Mouse (Mus musculus) hindbrain, embryonic 13.5 days (tissue): ENCODE data around the gene Med14. TPM values are rescaled to one million over a fixed set of nuclear protein-coding genes. Genes with fewer than 3 reads are reported as not detected.

Experiments
- ATAC-seq: fragments of 200-750 bp; cut with Nextera tagmentation; 2 replicates; pipeline ENCODE4 v1.8.0; 2017; ENCODE audit warnings: moderate TSS enrichment; ENCODE audit not compliant: low FRiP score
- H3K27ac ChIP-seq: fragments of 300-500 bp; sonication (generic); 2 replicates; pipeline ENCODE4 v1.5.1; 2015; ENCODE audit warnings: inconsistent platforms, mild to moderate bottlenecking, moderate library complexity
- H3K27me3 ChIP-seq: fragments of 300-500 bp; sonication (generic); 2 replicates; pipeline ENCODE4 v1.6.1; 2015; ENCODE audit warnings: mild to moderate bottlenecking, inconsistent platforms
- H3K36me3 ChIP-seq: fragments of 300-500 bp; sonication (generic); 2 replicates; pipeline ENCODE4 v1.6.1; 2015; ENCODE audit warnings: mild to moderate bottlenecking, inconsistent platforms
- H3K4me1 ChIP-seq: fragments of 300-500 bp; sonication (generic); replicated peaks from 2 replicates; pipeline ENCODE4 v1.6.1; 2015; ENCODE audit warnings: inconsistent platforms
- H3K4me2 ChIP-seq: fragments of 300-500 bp; sonication (generic); 2 replicates; pipeline ENCODE4 v1.6.1; 2015; ENCODE audit warnings: inconsistent platforms, mild to moderate bottlenecking, moderate library complexity
- H3K4me3 ChIP-seq: fragments of 300-500 bp; sonication (generic); 2 replicates; pipeline ENCODE4 v1.5.1; 2015; ENCODE audit warnings: mild to moderate bottlenecking, inconsistent platforms
- H3K9ac ChIP-seq: fragments of 300-500 bp; sonication (generic); 2 replicates; pipeline ENCODE4 v1.6.1; 2015; ENCODE audit warnings: mild to moderate bottlenecking, inconsistent platforms
- H3K9me3 ChIP-seq: fragments of 300-500 bp; sonication (generic); 2 replicates; pipeline ENCODE4 v1.6.1; 2016; ENCODE audit warnings: inconsistent platforms
- WGBS: fragments of 180-500 bp; shearing (Covaris S2); methylation state at CpG from one replicate; pipeline ENCODE4 v1.1.7; 2015; 5-methylcytosine and 5-hydroxymethylcytosine counted together
- polyA plus RNA-seq: library from polyadenylated mRNA; unstranded; fragments of >200 nt; fragmentation: Nextera tagmentation; extraction: Ambion mirVana; gene quantifications from 2 replicates; pipeline ENCODE4 v1.2.1, GENCODE M21; 2015

Gene Med14
- polyA plus RNA-seq, 1 experiment from 2014 or later = 12.6 TPM

GRCm38 (mm10) chrX:12645531-12646304 is 116.2 kb downstream of the Med14 start:
- H3K27ac ChIP-seq = no peak overlapping the region
- ATAC-seq = peak; percentile 57; the same call in 1 of the 2 replicates

DNA sequence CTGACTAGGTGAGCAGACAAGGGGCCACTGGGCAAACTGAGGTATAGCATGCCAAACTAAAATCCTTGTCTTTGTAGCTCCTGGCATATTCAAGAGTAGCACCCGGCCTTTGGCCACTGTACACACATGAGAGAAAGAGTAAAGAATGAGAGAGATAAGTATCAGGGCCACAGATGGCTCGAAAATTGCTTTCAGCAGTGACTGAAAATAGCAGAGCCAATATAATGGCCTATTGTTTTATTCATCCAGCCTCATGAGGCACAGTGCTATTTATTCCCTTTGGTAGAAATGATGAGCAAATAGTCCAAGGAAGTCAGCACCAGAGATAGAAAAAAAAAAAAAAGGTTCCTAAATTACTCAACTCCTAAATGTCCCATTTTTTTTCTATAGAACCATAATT is 116.9 kb downstream of the Med14 start:
- WGBS = 42% methylated on average over 2 of the region's 2 CpGs
- Histone ChIP-seq H3K4me3 (no peak overlapping the region), H3K9ac (no peak overlapping the region), H3K4me2 (no peak overlapping the region), H3K4me1 (peaks cover 3% of the 10 kb centered on the region; the same call in 1 of the 2 replicates), H3K9me3 (no peaks in the 10 kb centered on the region), H3K27ac (no peak overlapping the region), H3K36me3 (peaks cover 3% of the 10 kb centered on the region; the same call in 1 of the 2 replicates), H3K27me3 (no peaks in the 10 kb centered on the region)
- ATAC-seq = no peak

More at GRCm38 (mm10) chrX:12645531-12646304, 116.2 kb downstream of the Med14 start:
- Histone ChIP-seq H3K36me3 (peaks cover 5% of the 10 kb centered on the region; the same call in 1 of the 2 replicates), H3K27me3 (no peaks in the 10 kb centered on the region), H3K4me3 (no peak overlapping the region), H3K4me2 (no peak overlapping the region), H3K9me3 (no peaks in the 10 kb centered on the region), H3K4me1 (peaks cover 3% of the 10 kb centered on the region; the same call in 1 of the 2 replicates), H3K9ac (no peak overlapping the region)
- WGBS = 57% methylated on average over 12 of the region's 12 CpGs

Other genes starting within 250 kb of the Med14 start
- 172 and 174 TPM in 2 replicates for gene Atp6ap2, start 174.3 kb downstream of the Med14 start, polyA plus RNA-seq
- 28.4 and 30.2 TPM in 2 replicates for gene 1810030O07Rik, start 88.4 kb downstream of the Med14 start, polyA plus RNA-seq